Mouse (Mus musculus) small intestine, adult 2 months (tissue): ENCODE measurements around the gene Idua.

Experiments
- CTCF ChIP-seq: fragments of 200-500 bp; IDR thresholded peaks from 2 replicates; pipeline ENCODE4 v1.5.1; 2012; ENCODE audit warnings: low read depth, mild to moderate bottlenecking, control low read depth, inconsistent platforms, low read length, moderate library complexity, mixed read lengths; ENCODE audit not compliant: insufficient replicate concordance, insufficient read length; ENCODE audit errors: extremely low read depth
- POLR2A ChIP-seq: fragments of 200-500 bp; IDR thresholded peaks from 2 replicates; pipeline ENCODE4 v1.6.1; 2012; ENCODE audit warnings: low read depth, mild to moderate bottlenecking, control low read depth, inconsistent platforms, low read length, moderate library complexity

- TF ChIP-seq CTCF (no peak), POLR2A (no peak)
Measured at GRCm38 (mm10) chr5:108659698-108660631, at the start of gene Idua.
